Mouse (Mus musculus): Measurements from ENCODE around the gene Mmp28.

DNA sequence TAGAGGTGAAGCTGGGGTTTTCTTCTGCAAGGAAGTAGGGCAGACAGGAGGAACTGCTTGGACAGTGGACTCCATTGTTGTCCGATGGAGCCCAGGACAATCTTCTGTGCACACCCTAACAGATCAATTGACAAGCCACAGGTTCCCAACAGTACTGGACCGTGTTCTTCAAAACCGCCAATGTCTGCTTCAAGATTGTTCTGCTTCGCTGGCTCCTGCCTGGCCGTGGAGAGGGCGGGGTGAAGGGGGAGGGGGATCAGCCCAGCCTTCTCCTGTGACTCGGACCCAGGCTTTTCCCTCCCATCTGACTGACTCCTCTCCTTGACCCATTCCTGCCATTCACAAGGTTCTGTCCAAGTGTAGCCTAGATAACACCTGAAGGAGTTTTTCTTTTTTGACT lies 5.6 kb downstream of the Mmp28 start:
- TF ChIP-seq CTCF (IDR thresholded peaks at IDR 0.05) (no peak), EP300 (IDR thresholded peaks at IDR 0.05) (no peak)

Data from lung, postnatal 0 days (tissue).